Mouse (Mus musculus) MEL (cell line): ENCODE measurements around the gene Cntnap5c. TPM values are rescaled to one million over a fixed set of nuclear protein-coding genes. Genes with fewer than 3 reads are reported as not detected.

Experiments
- DNase-seq: peaks from one replicate; pipeline ENCODE4 v3.0.0; 2011; ENCODE audit warnings: low read depth, low spot score
- H3K27ac ChIP-seq: 2 replicates; pipeline ENCODE4 v1.5.1; 2012; ENCODE audit warnings: low read depth, mild to moderate bottlenecking, control low read depth, low read length, moderate library complexity; ENCODE audit not compliant: control insufficient read depth
- H3K27me3 ChIP-seq, 2 experiments: fragments of 150-350 bp in 1 of 2; sonication (generic) in 1 of 2; 2 replicates each; pipeline ENCODE4 v1.6.1; 2012; ENCODE audit warnings: low read length in 2 of 2, mild to moderate bottlenecking in 2 of 2, improper control_type of control experiment in 1 of 2, moderate library complexity in 1 of 2; ENCODE audit not compliant: insufficient read depth in 2 of 2, control insufficient read depth in 1 of 2
- H3K36me3 ChIP-seq, 2 experiments: 2 replicates each; pipeline ENCODE4 v1.6.1; 2012 to 2014; ENCODE audit warnings: low read length in 2 of 2, improper control_type of control experiment in 1 of 2, inconsistent platforms in 1 of 2, mild to moderate bottlenecking in 1 of 2; ENCODE audit not compliant: insufficient read depth in 2 of 2, control insufficient read depth in 1 of 2
- H3K4me1 ChIP-seq, 2 experiments: fragments of 150-350 bp in 1 of 2; sonication (generic) in 1 of 2; 2 replicates each; pipeline ENCODE4 v1.6.1; 2012; ENCODE audit warnings: low read length in 2 of 2, improper control_type of control experiment in 1 of 2, mild to moderate bottlenecking in 1 of 2; ENCODE audit not compliant: insufficient read depth in 2 of 2, control insufficient read depth in 1 of 2
- H3K4me3 ChIP-seq, 2 experiments: fragments of 150-350 bp in 1 of 2; sonication (generic) in 1 of 2; 2 replicates each; pipeline ENCODE4 v1.5.1; 2012; ENCODE audit warnings: low read depth in 2 of 2, low read length in 2 of 2, mild to moderate bottlenecking in 2 of 2, moderate library complexity in 2 of 2, control low read depth in 1 of 2, improper control_type of control experiment in 1 of 2; ENCODE audit not compliant: control insufficient read depth in 1 of 2, insufficient read depth in 1 of 2
- H3K79me2 ChIP-seq: 2 replicates; pipeline ENCODE4 v1.6.1; 2012; ENCODE audit warnings: mild to moderate bottlenecking, low read length, moderate library complexity; ENCODE audit not compliant: control insufficient read depth, poor library complexity, insufficient read depth
- H3K9ac ChIP-seq: 2 replicates; pipeline ENCODE4 v1.6.1; 2012; ENCODE audit warnings: low read depth, mild to moderate bottlenecking, control low read depth, low read length, moderate library complexity; ENCODE audit not compliant: control insufficient read depth, poor library complexity, severe bottlenecking
- H3K9me3 ChIP-seq: fragments of 150-350 bp; sonication (generic); replicated peaks from 2 replicates; pipeline ENCODE4 v1.6.1; 2012; ENCODE audit warnings: mild to moderate bottlenecking, low read length, improper control_type of control experiment, moderate library complexity; ENCODE audit not compliant: insufficient read depth
- BHLHE40 ChIP-seq: IDR thresholded peaks from 2 replicates; pipeline ENCODE4 v1.6.1; 2012; ENCODE audit warnings: low read depth, mild to moderate bottlenecking, inconsistent platforms, low read length, improper control_type of control experiment, borderline replicate concordance
- CTCF ChIP-seq, 3 experiments: IDR thresholded peaks in 2 of 3; conservative IDR thresholded peaks in 1 of 3; 2 replicates each; pipeline ENCODE4 v1.5.1; 2011 to 2012; ENCODE audit warnings: low read length in 3 of 3, low read depth in 2 of 3, mild to moderate bottlenecking in 2 of 3, improper control_type of control experiment in 1 of 3, inconsistent platforms in 1 of 3, mixed read lengths in 1 of 3, moderate library complexity in 1 of 3; ENCODE audit not compliant: control insufficient read depth in 1 of 3, insufficient read depth in 1 of 3, poor library complexity in 1 of 3, severe bottlenecking in 1 of 3
- ELF1 ChIP-seq: IDR thresholded peaks from 2 replicates; pipeline ENCODE4 v1.6.1; 2014; ENCODE audit warnings: low read depth, mild to moderate bottlenecking, inconsistent platforms, low read length, improper control_type of control experiment, moderate library complexity
- ETS1 ChIP-seq: IDR thresholded peaks from 2 replicates; pipeline ENCODE4 v1.6.1; 2012; ENCODE audit warnings: low read depth, mild to moderate bottlenecking, inconsistent platforms, low read length, improper control_type of control experiment, moderate library complexity
- GABPA ChIP-seq: IDR thresholded peaks from 2 replicates; pipeline ENCODE4 v1.6.1; 2012; ENCODE audit warnings: low read depth, mild to moderate bottlenecking, inconsistent platforms, low read length, improper control_type of control experiment, moderate library complexity
- HCFC1 ChIP-seq: IDR thresholded peaks from 2 replicates; pipeline ENCODE4 v1.6.1; 2012; ENCODE audit warnings: low read depth, mild to moderate bottlenecking, inconsistent platforms, low read length, improper control_type of control experiment, moderate library complexity
- KAT2A ChIP-seq: conservative IDR thresholded peaks from 2 replicates; pipeline ENCODE4 v1.6.1; 2012; ENCODE audit warnings: low read depth, low read length, improper control_type of control experiment, inconsistent platforms
- MAX ChIP-seq: IDR thresholded peaks from 2 replicates; pipeline ENCODE4 v1.6.1; 2011; ENCODE audit warnings: low read length, improper control_type of control experiment
- MXI1 ChIP-seq: IDR thresholded peaks from 2 replicates; pipeline ENCODE4 v1.6.1; 2011; ENCODE audit warnings: mild to moderate bottlenecking, low read depth, low read length, improper control_type of control experiment
- NELFE ChIP-seq: IDR thresholded peaks from 2 replicates; pipeline ENCODE4 v1.6.1; 2011; ENCODE audit warnings: low read depth, low read length, improper control_type of control experiment
- POLR2A ChIP-seq, 2 experiments: IDR thresholded peaks; 2 replicates each; pipeline ENCODE4 v1.6.1; 2011 to 2012; ENCODE audit warnings: low read length in 2 of 2, mild to moderate bottlenecking in 2 of 2, control low read depth in 1 of 2, improper control_type of control experiment in 1 of 2, low read depth in 1 of 2, moderate library complexity in 1 of 2; ENCODE audit not compliant: control insufficient read depth in 1 of 2, insufficient read depth in 1 of 2, poor library complexity in 1 of 2
- POLR2AphosphoS2 ChIP-seq: IDR thresholded peaks from 2 replicates; pipeline ENCODE4 v1.6.1; 2011; ENCODE audit warnings: low read length, improper control_type of control experiment
- RAD21 ChIP-seq: IDR thresholded peaks from 2 replicates; pipeline ENCODE4 v1.6.1; 2011; ENCODE audit warnings: mild to moderate bottlenecking, low read depth, low read length, improper control_type of control experiment
- TAL1 ChIP-seq: IDR thresholded peaks from 2 replicates; pipeline ENCODE4 v1.6.1; 2012; ENCODE audit warnings: mild to moderate bottlenecking, inconsistent platforms, low read length, moderate library complexity, mixed read lengths
- TBP ChIP-seq: IDR thresholded peaks from 2 replicates; pipeline ENCODE4 v1.8.0; 2011; ENCODE audit warnings: low read depth, low read length, improper control_type of control experiment
- TCF12 ChIP-seq: IDR thresholded peaks from 2 replicates; pipeline ENCODE4 v1.6.1; 2014; ENCODE audit warnings: low read depth, mild to moderate bottlenecking, inconsistent platforms, low read length, improper control_type of control experiment, moderate library complexity
- UBTF ChIP-seq: IDR thresholded peaks from 2 replicates; pipeline ENCODE4 v1.6.1; 2012; ENCODE audit warnings: low read depth, mild to moderate bottlenecking, inconsistent platforms, low read length, improper control_type of control experiment, moderate library complexity, borderline replicate concordance; ENCODE audit not compliant: insufficient read depth
- ZKSCAN1 ChIP-seq: IDR thresholded peaks from 2 replicates; pipeline ENCODE4 v1.6.1; 2012; ENCODE audit warnings: low read depth, mild to moderate bottlenecking, inconsistent platforms, low read length, improper control_type of control experiment, moderate library complexity
- ZMIZ1 ChIP-seq: IDR thresholded peaks from 2 replicates; pipeline ENCODE4 v1.6.1; 2012; ENCODE audit warnings: low read depth, mild to moderate bottlenecking, inconsistent platforms, low read length, improper control_type of control experiment, moderate library complexity
- ZNF384 ChIP-seq: IDR thresholded peaks from 2 replicates; pipeline ENCODE4 v1.6.1; 2012; ENCODE audit warnings: low read depth, mild to moderate bottlenecking, inconsistent platforms, low read length, improper control_type of control experiment
- polyA plus RNA-seq, 2 experiments: library from polyadenylated mRNA; stranded (reverse) in 1 of 2; unstranded in 1 of 2; fragments of >175 nt in 1 of 2; fragments of >200 nt in 1 of 2; gene quantifications; 2 replicates each; pipeline versions ENCODE4 v1.2.1 to v1.2.4; 2012; ENCODE audit warnings: low replicate concordance in 2 of 2, low read depth in 1 of 2; ENCODE audit not compliant: insufficient read length in 2 of 2, insufficient read depth in 1 of 2, missing spikeins in 1 of 2
- total RNA-seq: library from RNA; depleted of rRNA; stranded (reverse); fragments of 300-350 nt; gene quantifications from 2 replicates; pipeline ENCODE4 v1.2.3, GENCODE M21; 2012

Cntnap5c gene
- total and polyA plus RNA-seq, 3 experiments = not detected

DNA sequence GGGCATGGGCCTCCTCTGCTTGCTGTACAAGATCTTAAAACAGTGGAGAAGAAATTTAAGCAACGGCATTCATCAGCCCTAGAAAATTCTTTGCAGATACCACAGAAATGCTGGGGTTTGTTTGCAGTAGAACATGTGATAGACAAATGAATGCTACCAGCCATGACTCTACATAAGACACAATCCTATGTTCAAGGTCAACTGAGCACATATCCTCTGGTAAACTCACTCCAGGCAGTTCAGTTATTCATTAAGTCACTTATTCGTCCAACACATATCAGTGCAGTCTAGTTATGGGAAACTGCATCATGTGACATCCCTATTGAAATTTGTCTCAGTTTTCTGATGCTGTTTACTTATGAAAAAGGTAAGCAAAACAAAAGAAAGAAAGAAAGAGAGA lies 229.7 kb downstream of the Cntnap5c start:
- Histone ChIP-seq H3K9ac (no peak overlapping the region), H3K27ac (no peak overlapping the region), H3K79me2 (no peaks in the 10 kb centered on the region), H3K36me3 (no peaks in the 10 kb centered on the region), H3K4me1 (no peaks in the 10 kb centered on the region), H3K9me3 (no peaks in the 10 kb centered on the region), H3K4me3 (no peak overlapping the region), H3K27me3 (no peaks in the 10 kb centered on the region)
- no peak for TF ChIP-seq MAX
- TF ChIP-seq HCFC1 = no peak
- TF ChIP-seq ZNF384 = no peak
- no peak for TF ChIP-seq UBTF
- TF ChIP-seq TAL1 = no peak
- no peak for TF ChIP-seq ETS1
- TF ChIP-seq TBP = no peak
- TF ChIP-seq RAD21 = no peak
- no peak for TF ChIP-seq ZKSCAN1
- no peak for DNase-seq

DNA sequence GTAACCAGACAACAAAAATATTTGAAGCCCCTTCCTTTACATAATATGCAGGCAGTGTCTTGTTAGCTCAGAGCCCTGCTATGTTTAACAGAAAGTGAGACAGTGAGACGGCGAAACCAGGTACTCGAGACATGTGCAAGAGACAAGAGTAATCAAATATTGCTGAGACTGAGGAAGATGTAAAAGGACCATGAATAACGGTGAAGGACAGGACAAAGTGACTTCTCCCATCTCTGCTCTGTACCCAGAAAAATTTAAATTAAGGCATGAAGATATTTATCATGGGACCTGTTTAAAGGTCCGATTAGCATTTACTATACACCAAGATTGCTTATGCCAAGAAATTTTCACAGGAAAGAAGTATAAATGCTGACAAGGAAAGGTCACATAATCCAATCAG lies 233.5 kb downstream of the Cntnap5c start:
- Histone ChIP-seq H3K27ac (no peak overlapping the region), H3K27me3 (no peaks in the 10 kb centered on the region), H3K36me3 (no peaks in the 10 kb centered on the region), H3K9ac (no peak overlapping the region), H3K9me3 (no peaks in the 10 kb centered on the region), H3K79me2 (no peaks in the 10 kb centered on the region), H3K4me3 (no peak overlapping the region), H3K4me1 (no peaks in the 10 kb centered on the region)
- no peak for DNase-seq
- TF ChIP-seq MXI1 = no peak
- TF ChIP-seq POLR2AphosphoS2 = no peak
- TF ChIP-seq TCF12 = no peak
- no peak for TF ChIP-seq MAX
- TF ChIP-seq POLR2A (IDR thresholded peaks at IDR 0.05; ENCODE audit: control insufficient read depth in 1 of 2, insufficient read depth in 1 of 2, low read depth in 1 of 2, low read length in 2 of 2, poor library complexity in 1 of 2) = no peak
- no peak for TF ChIP-seq NELFE
- no peak for TF ChIP-seq UBTF
- no peak for TF ChIP-seq KAT2A
- no peak for TF ChIP-seq CTCF (IDR thresholded peaks at IDR 0.05 in 2 of 3, conservative IDR thresholded peaks at IDR 0.05 in 1 of 3; ENCODE audit: control insufficient read depth in 1 of 3, insufficient read depth in 1 of 3, low read depth in 2 of 3, low read length in 3 of 3, poor library complexity in 1 of 3, severe bottlenecking in 1 of 3)
- TF ChIP-seq ELF1 = no peak
- no peak for TF ChIP-seq BHLHE40
- no peak for TF ChIP-seq GABPA
- no peak for TF ChIP-seq ZMIZ1
